Mouse (Mus musculus): ENCODE measurements around the gene Adat2. TPM values are rescaled to one million over a fixed set of nuclear protein-coding genes. Genes with fewer than 3 reads are reported as not detected.

Adat2 gene
- 3.6 and 5.2 TPM in 2 replicates for polyA plus RNA-seq (2012; rRNA removed; ENCODE audit: low replicate concordance)

GRCm38 (mm10) chr10:13552646-13553497 lies at the start of gene Adat2, which contains the start of gene Pex3:
Gene Adat2 (plus strand): TSS chr10:13552894.
Gene Pex3 (minus strand): TSS chr10:13553142.

Other genes with a start within 250 kb of the Adat2 start
- gene Phactr2, start 78.5 kb upstream of the Adat2 start, polyA plus RNA-seq (2012; rRNA removed; ENCODE audit: low replicate concordance) = 14.8 and 15.2 TPM in 2 replicates
- gene Fuca2, start 53.4 kb upstream of the Adat2 start, polyA plus RNA-seq (2012; rRNA removed; ENCODE audit: low replicate concordance) = 11.4 and 19.7 TPM in 2 replicates
- gene Pex3, start 248 bp downstream of the Adat2 start, polyA plus RNA-seq (2012; rRNA removed; ENCODE audit: low replicate concordance) = 15.2 and 26.4 TPM in 2 replicates

All from subcutaneous adipose tissue, adult 2 months (tissue).